Mouse (Mus musculus): ENCODE measurements around the gene Zfp668.

DNA sequence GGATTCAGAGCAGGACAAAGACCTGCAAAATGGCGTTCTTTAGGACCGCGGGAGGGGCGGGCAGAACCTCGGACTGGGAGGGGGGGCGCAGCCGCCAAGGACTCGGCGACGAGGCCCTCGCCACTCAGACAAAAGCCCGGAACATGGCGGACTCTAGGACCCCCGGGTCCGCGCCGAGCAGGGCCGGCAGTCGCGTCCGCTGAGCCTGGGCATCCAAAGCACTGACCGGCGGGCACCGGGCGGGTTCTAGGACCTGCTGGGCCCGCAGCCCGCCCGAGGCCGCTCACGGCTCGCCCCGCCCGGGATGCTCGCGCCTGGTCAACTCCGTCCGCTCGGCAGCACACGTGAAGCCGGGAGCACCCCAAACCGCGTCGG lies 1.0 kb downstream of the Zfp668 start:
- TF ChIP-seq POLR2A (IDR thresholded peaks at IDR 0.05; ENCODE audit: borderline replicate concordance, extremely low read depth, insufficient read depth, insufficient read length, poor library complexity, severe bottlenecking) (peak; percentile 30), CTCF (IDR thresholded peaks at IDR 0.05; ENCODE audit: borderline replicate concordance, extremely low read depth, insufficient read depth, insufficient read length) (no peak)

All from brain, embryonic 14.5 days (tissue).